Mouse (Mus musculus) lung, embryonic 15.5 days (tissue): ENCODE measurements around the gene Sypl. TPM values are rescaled to one million over a fixed set of nuclear protein-coding genes. Genes with fewer than 3 reads are reported as not detected.

Source experiments
- ATAC-seq: fragments of 200-750 bp; cut with Nextera tagmentation; 2 replicates; pipeline ENCODE4 v1.8.0; 2017; ENCODE audit warnings: moderate number of reproducible peaks, borderline replicate concordance; ENCODE audit not compliant: low FRiP score, low TSS enrichment; ENCODE audit errors: extremely low read depth
- H3K27ac ChIP-seq: fragments of 300-500 bp; sonication (generic); 2 replicates; pipeline ENCODE4 v1.5.1; 2015; ENCODE audit warnings: moderate library complexity, mild to moderate bottlenecking, inconsistent platforms
- H3K27me3 ChIP-seq: fragments of 300-500 bp; sonication (generic); 2 replicates; pipeline ENCODE4 v1.6.1; 2015; ENCODE audit warnings: inconsistent platforms
- H3K36me3 ChIP-seq: fragments of 300-500 bp; sonication (generic); 2 replicates; pipeline ENCODE4 v1.6.1; 2015; ENCODE audit warnings: inconsistent platforms
- H3K4me1 ChIP-seq: fragments of 300-500 bp; sonication (generic); 2 replicates; pipeline ENCODE4 v1.6.1; 2015; ENCODE audit warnings: inconsistent platforms
- H3K4me2 ChIP-seq: fragments of 300-500 bp; sonication (generic); 2 replicates; pipeline ENCODE4 v1.6.1; 2015; ENCODE audit warnings: inconsistent platforms, mild to moderate bottlenecking, moderate library complexity
- H3K4me3 ChIP-seq: fragments of 300-500 bp; sonication (generic); 2 replicates; pipeline ENCODE4 v1.5.1; 2015; ENCODE audit warnings: mild to moderate bottlenecking, inconsistent platforms
- H3K9ac ChIP-seq: fragments of 300-500 bp; sonication (generic); 2 replicates; pipeline ENCODE4 v1.6.1; 2015; ENCODE audit warnings: inconsistent platforms
- H3K9me3 ChIP-seq: fragments of 300-500 bp; sonication (generic); 2 replicates; pipeline ENCODE4 v1.6.1; 2016; ENCODE audit warnings: inconsistent platforms
- WGBS: fragments of 180-500 bp; shearing (Covaris S2); methylation state at CpG from one replicate; pipeline ENCODE4 v1.1.7; 2015; 5-methylcytosine and 5-hydroxymethylcytosine counted together
- polyA plus RNA-seq: library from polyadenylated mRNA; unstranded; fragments of >200 nt; fragmentation: Nextera tagmentation; extraction: Ambion mirVana; gene quantifications from 2 replicates; pipeline ENCODE4 v1.2.1, GENCODE M21; 2015

Sypl gene
- polyA plus RNA-seq, 1 experiment from 2014 or later, result 164 TPM

DNA sequence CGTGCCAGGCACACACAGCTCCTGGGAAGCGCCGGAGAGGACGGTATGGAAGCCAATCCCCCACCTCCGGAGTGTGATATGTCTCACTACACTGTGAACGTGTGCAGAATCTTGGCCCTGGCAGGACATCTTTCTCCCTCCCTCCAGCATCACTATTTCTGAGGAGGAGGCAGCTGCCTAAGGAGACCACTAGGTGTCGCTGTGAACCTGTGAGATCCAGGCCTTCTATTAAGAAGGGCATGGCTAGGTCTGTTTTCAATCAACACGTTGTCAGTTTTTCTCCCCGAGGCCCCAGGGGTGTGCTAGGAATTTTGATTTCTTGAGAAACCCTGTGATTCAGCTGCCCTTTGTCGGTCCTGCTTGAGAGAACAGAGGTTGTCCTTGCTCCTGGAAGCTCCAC lies 73.4 kb downstream of the Sypl start:
- WGBS, result 2% methylated on average over 10 of the region's 10 CpGs
- Histone ChIP-seq H3K4me2 (peak overlapping the region; percentile 34; the same call in 1 of the 2 replicates), H3K4me1 (peaks cover 12% of the 10 kb centered on the region), H3K9me3 (no peaks in the 10 kb centered on the region), H3K27me3 (no peaks in the 10 kb centered on the region), H3K27ac (no peak overlapping the region), H3K36me3 (no peaks in the 10 kb centered on the region), H3K4me3 (no peak overlapping the region), H3K9ac (no peak overlapping the region)
- ATAC-seq, result 0 out of 2 replicates have a peak, but pooled peaks have one; percentile 24

DNA sequence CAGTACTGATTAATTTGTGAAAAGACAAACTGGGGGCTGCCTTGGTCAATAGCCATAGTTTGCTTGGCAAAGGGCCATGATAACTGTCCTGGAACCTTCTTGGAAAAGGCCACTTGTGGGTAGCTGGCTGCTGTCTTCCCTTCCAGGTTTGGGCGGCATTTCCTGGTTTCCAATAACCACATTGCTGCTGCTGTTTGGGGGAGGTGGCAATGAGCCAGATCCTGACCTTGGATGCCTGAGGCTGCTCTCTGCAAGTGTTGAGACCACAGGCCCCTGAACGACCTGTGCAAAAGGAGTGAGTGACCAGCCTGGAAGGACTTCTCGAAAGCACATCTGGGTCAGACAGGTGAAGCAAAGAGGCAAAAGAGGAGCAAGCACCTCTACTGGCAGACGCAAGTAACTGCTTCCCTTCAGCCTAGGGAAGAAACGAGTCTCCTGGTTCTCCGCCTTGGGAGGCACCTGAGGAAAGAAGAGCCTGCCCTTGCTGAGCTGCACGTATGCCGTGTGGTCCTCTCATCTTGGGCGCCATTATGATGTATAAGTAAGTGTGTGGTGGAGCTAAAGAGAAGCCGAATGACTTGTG lies 74.5 kb downstream of the Sypl start:
- Histone ChIP-seq H3K4me3 (no peak overlapping the region), H3K27me3 (no peaks in the 10 kb centered on the region), H3K27ac (no peak overlapping the region), H3K36me3 (no peaks in the 10 kb centered on the region), H3K9ac (no peak overlapping the region), H3K9me3 (no peaks in the 10 kb centered on the region), H3K4me1 (peaks cover 12% of the 10 kb centered on the region), H3K4me2 (no peak overlapping the region)
- 0 out of 2 replicates have a peak, but pooled peaks have one; percentile 4 for ATAC-seq
- 40% methylated on average over 10 of the region's 10 CpGs for WGBS

DNA sequence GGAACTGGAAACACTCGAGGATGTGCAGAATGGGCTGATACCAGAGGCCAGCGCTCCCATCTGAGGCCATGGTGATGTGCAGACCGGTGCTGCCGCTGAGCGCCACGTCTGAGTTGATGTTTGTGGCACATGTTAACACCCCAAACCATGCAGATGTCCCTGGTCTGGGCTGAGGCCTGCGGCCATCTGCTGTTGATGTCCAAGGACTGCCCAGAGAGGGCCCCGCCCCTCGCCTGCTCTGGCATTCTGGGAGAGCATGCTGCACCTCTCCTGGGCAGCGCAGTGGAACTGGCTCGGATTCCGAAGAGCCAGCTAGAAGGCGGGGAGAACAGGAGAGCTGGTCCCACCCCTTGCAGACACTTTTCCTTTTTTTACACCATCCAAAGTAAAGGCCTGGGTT lies 75.0 kb downstream of the Sypl start:
- Histone ChIP-seq H3K36me3 (no peaks in the 10 kb centered on the region), H3K4me3 (no peak overlapping the region), H3K9ac (no peak overlapping the region), H3K27me3 (no peaks in the 10 kb centered on the region), H3K4me2 (no peak overlapping the region), H3K4me1 (peaks cover 12% of the 10 kb centered on the region), H3K9me3 (no peaks in the 10 kb centered on the region), H3K27ac (no peak overlapping the region)
- WGBS, result 49% methylated on average over 13 of the region's 13 CpGs
- ATAC-seq, result no peak

Other genes starting within 250 kb of the Sypl start
- gene Nampt, start 134.3 kb upstream of the Sypl start, polyA plus RNA-seq, result 27.1 and 28.3 TPM in 2 replicates
- gene Cdhr3, start 139.0 kb downstream of the Sypl start, polyA plus RNA-seq, result 0.39 and 0.44 TPM in 2 replicates
- 11.8 and 12.4 TPM in 2 replicates for gene Atxn7l1, start 193.8 kb downstream of the Sypl start, polyA plus RNA-seq